Mouse (Mus musculus) testis, adult 2 months (tissue): Measurements from ENCODE around the gene Pus3. TPM values are rescaled to one million over a fixed set of nuclear protein-coding genes. Genes with fewer than 3 reads are reported as not detected.

ENCODE experiments used
- H3K27ac ChIP-seq: fragments of 200-500 bp; 2 replicates; pipeline ENCODE4 v1.5.1; 2012; ENCODE audit warnings: low read depth, low read length; ENCODE audit not compliant: control insufficient read depth, insufficient read depth
- H3K27me3 ChIP-seq: fragments of 200-500 bp; 2 replicates; pipeline ENCODE4 v1.6.1; 2012; ENCODE audit warnings: mild to moderate bottlenecking, low read length, moderate library complexity; ENCODE audit not compliant: control insufficient read depth, insufficient read depth
- H3K36me3 ChIP-seq: fragments of 200-500 bp; 2 replicates; pipeline ENCODE4 v1.6.1; 2012; ENCODE audit warnings: mild to moderate bottlenecking, low read length; ENCODE audit not compliant: control insufficient read depth, insufficient read depth
- H3K4me1 ChIP-seq: fragments of 200-500 bp; 2 replicates; pipeline ENCODE4 v1.6.1; 2012; ENCODE audit warnings: low read length; ENCODE audit not compliant: control insufficient read depth, insufficient read depth
- H3K4me3 ChIP-seq: fragments of 200-500 bp; 2 replicates; pipeline ENCODE4 v1.5.1; 2012; ENCODE audit warnings: low read depth, mild to moderate bottlenecking, low read length, moderate library complexity, mixed read lengths; ENCODE audit not compliant: control insufficient read depth
- CTCF ChIP-seq: fragments of 200-500 bp; IDR thresholded peaks from 2 replicates; pipeline ENCODE4 v1.5.1; 2012; ENCODE audit warnings: low read depth, mild to moderate bottlenecking, inconsistent platforms, low read length, moderate library complexity; ENCODE audit not compliant: control insufficient read depth, insufficient read depth, insufficient replicate concordance
- POLR2A ChIP-seq: fragments of 200-500 bp; IDR thresholded peaks from 2 replicates; pipeline ENCODE4 v1.6.1; 2012; ENCODE audit warnings: low read depth, mild to moderate bottlenecking, inconsistent platforms, low read length, moderate library complexity; ENCODE audit not compliant: control insufficient read depth
- polyA plus RNA-seq: library from polyadenylated mRNA; depleted of rRNA; stranded (reverse); fragments of >200 nt; gene quantifications from 2 replicates; pipeline ENCODE4 v1.2.3, GENCODE M21; 2012

The Pus3 gene
- polyA plus RNA-seq, 1 experiment, result 3.5 TPM

- no peak overlapping the region for H3K4me3 ChIP-seq
- H3K36me3 ChIP-seq, result peaks cover 3% of the 10 kb centered on the region
- no peaks in the 10 kb centered on the region for H3K4me1 ChIP-seq
- no peak overlapping the region for H3K27ac ChIP-seq
- TF ChIP-seq POLR2A (no peak), CTCF (no peak)
- H3K27me3 ChIP-seq, result no peaks in the 10 kb centered on the region
Measured at GRCm38 (mm10) chr9:35539001-35539750, 19.2 kb upstream of the Pus3 start.

- no peaks in the 10 kb centered on the region for H3K27me3 ChIP-seq
- TF ChIP-seq POLR2A, result no peak
- H3K27ac ChIP-seq, result no peak overlapping the region
- no peak overlapping the region for H3K4me3 ChIP-seq
- H3K36me3 ChIP-seq, result peaks cover 3% of the 10 kb centered on the region
- H3K4me1 ChIP-seq, result no peaks in the 10 kb centered on the region
Measured at GRCm38 (mm10) chr9:35541024-35541423, 17.4 kb upstream of the Pus3 start.

GRCm38 (mm10) chr9:35541488-35541887 lies 16.9 kb upstream of the Pus3 start:
- peaks cover 3% of the 10 kb centered on the region for H3K36me3 ChIP-seq
- no peak overlapping the region for H3K4me3 ChIP-seq
- no peaks in the 10 kb centered on the region for H3K27me3 ChIP-seq
- H3K4me1 ChIP-seq, result no peaks in the 10 kb centered on the region
- H3K27ac ChIP-seq, result no peak overlapping the region
- no peak for TF ChIP-seq CTCF
- TF ChIP-seq POLR2A, result no peak

GRCm38 (mm10) chr9:35541941-35542340 lies 16.5 kb upstream of the Pus3 start:
- peaks cover 3% of the 10 kb centered on the region for H3K36me3 ChIP-seq
- no peaks in the 10 kb centered on the region for H3K27me3 ChIP-seq
- no peak overlapping the region for H3K27ac ChIP-seq
- TF ChIP-seq CTCF (no peak), POLR2A (no peak)
- no peak overlapping the region for H3K4me3 ChIP-seq
- no peaks in the 10 kb centered on the region for H3K4me1 ChIP-seq

- no peak overlapping the region for H3K27ac ChIP-seq
- H3K4me1 ChIP-seq, result no peaks in the 10 kb centered on the region
- no peaks in the 10 kb centered on the region for H3K27me3 ChIP-seq
- TF ChIP-seq POLR2A (no peak), CTCF (no peak)
- H3K36me3 ChIP-seq, result peaks cover 3% of the 10 kb centered on the region
- H3K4me3 ChIP-seq, result no peak overlapping the region
Measured at GRCm38 (mm10) chr9:35543099-35543860, 15.1 kb upstream of the Pus3 start.

GRCm38 (mm10) chr9:35544666-35545065 lies 13.7 kb upstream of the Pus3 start:
- peaks cover 3% of the 10 kb centered on the region for H3K36me3 ChIP-seq
- TF ChIP-seq CTCF (no peak), POLR2A (no peak)
- H3K27me3 ChIP-seq, result no peaks in the 10 kb centered on the region
- no peak overlapping the region for H3K4me3 ChIP-seq
- H3K4me1 ChIP-seq, result no peaks in the 10 kb centered on the region
- H3K27ac ChIP-seq, result no peak overlapping the region

- no peak overlapping the region for H3K27ac ChIP-seq
Measured at GRCm38 (mm10) chr9:35545704-35546103, 12.7 kb upstream of the Pus3 start.

More at GRCm38 (mm10) chr9:35545704-35546103, 12.7 kb upstream of the Pus3 start:
- TF ChIP-seq POLR2A (no peak), CTCF (no peak; the same call in 1 of the 2 replicates)
- Histone ChIP-seq H3K36me3 (peaks cover 3% of the 10 kb centered on the region), H3K4me3 (no peak overlapping the region), H3K27me3 (no peaks in the 10 kb centered on the region), H3K4me1 (no peaks in the 10 kb centered on the region)
